Mouse (Mus musculus): ENCODE results near the gene Chrm4.

DNA sequence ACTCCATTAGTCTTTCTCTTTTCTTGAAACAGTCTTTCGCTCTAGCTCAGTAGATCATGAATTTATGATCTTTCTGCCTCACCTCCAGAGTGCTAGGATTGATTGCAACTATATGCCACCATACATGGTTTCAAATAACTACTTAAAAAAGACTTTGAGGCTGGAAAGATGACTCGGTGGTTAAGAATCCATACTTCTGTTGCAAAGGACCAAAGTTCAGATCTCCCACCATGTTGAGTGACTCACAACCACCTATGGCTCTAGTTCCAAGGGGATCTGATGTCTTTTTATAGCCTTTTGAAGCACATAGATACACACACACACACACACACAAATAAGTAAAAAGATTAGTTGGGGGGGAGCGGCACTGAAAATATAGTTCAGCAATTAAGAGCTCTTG lies 31.6 kb upstream of the Chrm4 start:
- TF ChIP-seq CTCF (IDR thresholded peaks at IDR 0.05; ENCODE audit: low read depth, low read length), result no peak
- TF ChIP-seq POLR2A (IDR thresholded peaks at IDR 0.05; ENCODE audit: extremely low read depth, insufficient read depth, low read length), result no peak
